Mouse (Mus musculus) CH12.LX (cell line): ENCODE data around the gene Myo1h. TPM values are rescaled to one million over a fixed set of nuclear protein-coding genes. Genes with fewer than 3 reads are reported as not detected.

Source experiments
- DNase-seq: peaks from one replicate; pipeline ENCODE4 v3.0.0-alpha.2; 2013; ENCODE audit errors: extremely low read depth
- H3K27ac ChIP-seq: 2 replicates; pipeline ENCODE4 v1.5.1; 2012; ENCODE audit warnings: low read depth, mild to moderate bottlenecking, control low read depth, moderate library complexity; ENCODE audit not compliant: insufficient read depth
- H3K27me3 ChIP-seq: replicated peaks from 2 replicates; pipeline ENCODE3; 2012; ENCODE audit warnings: inconsistent platforms
- H3K36me3 ChIP-seq, 2 experiments: replicated peaks in 1 of 2; 2 replicates each; pipeline versions ENCODE3 to v1.6.1; 2012; ENCODE audit warnings: inconsistent platforms in 1 of 2, low read length in 1 of 2, mild to moderate bottlenecking in 1 of 2, mixed read lengths in 1 of 2, moderate library complexity in 1 of 2; ENCODE audit not compliant: control insufficient read depth in 1 of 2, insufficient read depth in 1 of 2
- H3K4me1 ChIP-seq, 2 experiments: 2 replicates each; pipeline ENCODE4 v1.6.1; 2012; ENCODE audit warnings: inconsistent platforms in 1 of 2, moderate library complexity in 1 of 2; ENCODE audit not compliant: insufficient read depth in 2 of 2, control insufficient read depth in 1 of 2
- H3K4me2 ChIP-seq: 2 replicates; pipeline ENCODE4 v1.6.1; 2012; ENCODE audit warnings: low read depth, mild to moderate bottlenecking, control low read depth; ENCODE audit not compliant: poor library complexity, insufficient read depth, severe bottlenecking
- H3K4me3 ChIP-seq, 3 experiments: fragments of 150-350 bp in 1 of 3; sonication (generic) in 1 of 3; replicated peaks in 1 of 3; 2 replicates each; pipeline versions ENCODE3 to v1.5.1; 2011 to 2012; ENCODE audit warnings: low read depth in 2 of 3, low read length in 2 of 3, mild to moderate bottlenecking in 2 of 3, moderate library complexity in 2 of 3, control low read depth in 1 of 3, improper control_type of control experiment in 1 of 3, inconsistent platforms in 1 of 3, mixed read lengths in 1 of 3; ENCODE audit not compliant: poor library complexity in 1 of 3
- H3K79me2 ChIP-seq: replicated peaks from 2 replicates; pipeline ENCODE4 v1.6.1; 2012; ENCODE audit warnings: mild to moderate bottlenecking, moderate library complexity; ENCODE audit not compliant: control insufficient read depth, poor library complexity, insufficient read depth, severe bottlenecking; ENCODE audit errors: extremely low read depth
- H3K9ac ChIP-seq: 2 replicates; pipeline ENCODE4 v1.6.1; 2012; ENCODE audit warnings: low read depth, mild to moderate bottlenecking, control low read depth, moderate library complexity; ENCODE audit not compliant: insufficient read depth
- H3K9me3 ChIP-seq: replicated peaks from 2 replicates; pipeline ENCODE3; 2012; ENCODE audit warnings: low read length, inconsistent platforms, mixed read lengths
- BHLHE40 ChIP-seq: IDR thresholded peaks from 2 replicates; pipeline ENCODE4 v1.6.1; 2011; ENCODE audit warnings: mild to moderate bottlenecking, low read depth, low read length, improper control_type of control experiment
- CHD1 ChIP-seq: IDR thresholded peaks from 2 replicates; pipeline ENCODE4 v1.6.1; 2012; ENCODE audit warnings: low read depth, low read length, improper control_type of control experiment, inconsistent platforms
- CHD2 ChIP-seq: IDR thresholded peaks from 2 replicates; pipeline ENCODE4 v1.6.1; 2011; ENCODE audit warnings: low read length, improper control_type of control experiment
- CTCF ChIP-seq, 2 experiments: IDR thresholded peaks in 1 of 2; conservative IDR thresholded peaks in 1 of 2; 2 replicates each; pipeline ENCODE4 v1.5.1; 2011 to 2012; ENCODE audit warnings: low read depth in 2 of 2, low read length in 2 of 2, improper control_type of control experiment in 1 of 2, inconsistent platforms in 1 of 2, mild to moderate bottlenecking in 1 of 2, moderate library complexity in 1 of 2
- E2F4 ChIP-seq: IDR thresholded peaks from 2 replicates; pipeline ENCODE4 v1.6.1; 2011; ENCODE audit warnings: low read depth, low read length, improper control_type of control experiment; ENCODE audit not compliant: insufficient replicate concordance
- ELF1 ChIP-seq: IDR thresholded peaks from 2 replicates; pipeline ENCODE4 v1.6.1; 2014; ENCODE audit warnings: low read depth, mild to moderate bottlenecking, inconsistent platforms, low read length, improper control_type of control experiment
- EP300 ChIP-seq: IDR thresholded peaks from 2 replicates; pipeline ENCODE4 v1.6.1; 2011; ENCODE audit warnings: low read length, improper control_type of control experiment
- GABPA ChIP-seq: IDR thresholded peaks from 2 replicates; pipeline ENCODE4 v1.6.1; 2012; ENCODE audit warnings: low read depth, low read length, improper control_type of control experiment, inconsistent platforms; ENCODE audit not compliant: insufficient replicate concordance
- IRF4 ChIP-seq: IDR thresholded peaks from 2 replicates; pipeline ENCODE4 v1.6.1; 2014; ENCODE audit warnings: low read depth, mild to moderate bottlenecking, inconsistent platforms, low read length, improper control_type of control experiment
- JUND ChIP-seq: conservative IDR thresholded peaks from 2 replicates; pipeline ENCODE4 v1.6.1; 2011; ENCODE audit warnings: low read depth, low read length, improper control_type of control experiment
- KAT2A ChIP-seq: IDR thresholded peaks from 2 replicates; pipeline ENCODE4 v1.6.1; 2012; ENCODE audit warnings: low read length, improper control_type of control experiment, inconsistent platforms; ENCODE audit not compliant: insufficient replicate concordance
- MAFK ChIP-seq: IDR thresholded peaks from 2 replicates; pipeline ENCODE4 v1.6.1; 2011; ENCODE audit warnings: low read length, improper control_type of control experiment; ENCODE audit not compliant: insufficient replicate concordance
- MAX ChIP-seq: IDR thresholded peaks from 2 replicates; pipeline ENCODE4 v1.6.1; 2011; ENCODE audit warnings: low read length, improper control_type of control experiment
- MEF2A ChIP-seq: IDR thresholded peaks from 2 replicates; pipeline ENCODE4 v1.6.1; 2014; ENCODE audit warnings: low read depth, mild to moderate bottlenecking, inconsistent platforms, low read length, improper control_type of control experiment, borderline replicate concordance
- MXI1 ChIP-seq: IDR thresholded peaks from 2 replicates; pipeline ENCODE4 v1.6.1; 2011; ENCODE audit warnings: mild to moderate bottlenecking, low read depth, low read length, improper control_type of control experiment
- MYC ChIP-seq: IDR thresholded peaks from 2 replicates; pipeline ENCODE4 v1.6.1; 2011; ENCODE audit warnings: low read depth, mild to moderate bottlenecking, improper control_type of control experiment, low read length
- PAX5 ChIP-seq: IDR thresholded peaks from 2 replicates; pipeline ENCODE4 v1.6.1; 2012; ENCODE audit warnings: low read length, inconsistent platforms, mixed read lengths
- RCOR1 ChIP-seq: conservative IDR thresholded peaks from 2 replicates; pipeline ENCODE4 v1.6.1; 2012; ENCODE audit warnings: low read depth, mild to moderate bottlenecking, inconsistent platforms, low read length, improper control_type of control experiment
- SIN3A ChIP-seq: IDR thresholded peaks from 2 replicates; pipeline ENCODE4 v1.6.1; 2012; ENCODE audit warnings: low read length, improper control_type of control experiment, inconsistent platforms
- TBP ChIP-seq: conservative IDR thresholded peaks from 2 replicates; pipeline ENCODE4 v1.6.1; 2011; ENCODE audit warnings: low read depth, low read length, improper control_type of control experiment
- TCF12 ChIP-seq: IDR thresholded peaks from 2 replicates; pipeline ENCODE4 v1.6.1; 2014; ENCODE audit warnings: low read depth, mild to moderate bottlenecking, inconsistent platforms, low read length, improper control_type of control experiment
- UBTF ChIP-seq: IDR thresholded peaks from 2 replicates; pipeline ENCODE4 v1.6.1; 2012; ENCODE audit warnings: low read depth, mild to moderate bottlenecking, inconsistent platforms, low read length, improper control_type of control experiment, moderate library complexity
- USF1 ChIP-seq: IDR thresholded peaks from 2 replicates; pipeline ENCODE4 v1.6.1; 2014; ENCODE audit warnings: low read depth, mild to moderate bottlenecking, inconsistent platforms, low read length, improper control_type of control experiment
- USF2 ChIP-seq: conservative IDR thresholded peaks from 2 replicates; pipeline ENCODE4 v1.6.1; 2011; ENCODE audit warnings: low read depth, low read length, improper control_type of control experiment
- ZC3H11A ChIP-seq: IDR thresholded peaks from 2 replicates; pipeline ENCODE4 v1.6.1; 2012; ENCODE audit warnings: low read depth, mild to moderate bottlenecking, inconsistent platforms, low read length, improper control_type of control experiment
- ZNF384 ChIP-seq: IDR thresholded peaks from 2 replicates; pipeline ENCODE4 v1.6.1; 2012; ENCODE audit warnings: low read depth, low read length, improper control_type of control experiment, inconsistent platforms
- dilution Hi-C: fragments of 300-500 bp; cut with MboI; formaldehyde crosslinking; loops from 2 replicates; pipeline ENCODE4 v1.14.3; 2020; ENCODE audit warnings: low sequenced_read_pairs; ENCODE audit not compliant: extremely low pct_unique_long_range_greater_than_20kb, extremely low pct_ligation_motif_present
- in situ Hi-C: fragments of 300-500 bp; cut with MboI; formaldehyde crosslinking; loops from 3 replicates; pipeline ENCODE4 v1.14.3; 2019; ENCODE audit warnings: low sequenced_read_pairs, low pct_ligation_motif_present, low pct_unique_long_range_greater_than_20kb, mixed read lengths
- polyA plus RNA-seq: library from polyadenylated mRNA; unstranded; fragments of >175 nt; gene quantifications from 2 replicates; pipeline ENCODE4 v1.2.1, GENCODE M21; 2012; ENCODE audit warnings: low read depth; ENCODE audit not compliant: insufficient read length
- total RNA-seq, 2 experiments: library from RNA; depleted of rRNA; stranded (reverse); fragments of 300-350 nt in 1 of 2; fragments of >200 nt in 1 of 2; gene quantifications; 2 replicates each; pipeline ENCODE4 v1.2.3; 2012 to 2014

Myo1h gene
- total and polyA plus RNA-seq, 3 experiments, result 1.1 to 4.4 (median 1.8) TPM

- TF ChIP-seq UBTF, result no peak
- no peak for TF ChIP-seq TCF12
- no peak for TF ChIP-seq PAX5
- no peak for TF ChIP-seq KAT2A
- TF ChIP-seq ELF1, result no peak
- TF ChIP-seq JUND, result no peak
- no peak for TF ChIP-seq MEF2A
- TF ChIP-seq USF2, result no peak
- no peak for TF ChIP-seq EP300
- TF ChIP-seq RCOR1, result no peak
- TF ChIP-seq ZNF384, result no peak
- TF ChIP-seq TBP, result no peak
- TF ChIP-seq MAX, result no peak
- no peak for TF ChIP-seq CHD1
- in situ Hi-C loops, result no loop called here
- H3K9ac ChIP-seq, result no peak overlapping the region
- H3K27ac ChIP-seq, result no peak overlapping the region
- no peaks in the 10 kb centered on the region for H3K9me3 ChIP-seq
- no peak for DNase-seq
- H3K4me3 ChIP-seq, result no peak overlapping the region
- H3K79me2 ChIP-seq, result peaks cover 19% of the 10 kb centered on the region
- no peaks in the 10 kb centered on the region for H3K27me3 ChIP-seq
- dilution Hi-C loops, result no loop called here
- peaks cover 16 to 46% of the 10 kb centered on the region in 2 experiments for H3K36me3 ChIP-seq
- H3K4me1 ChIP-seq, result peaks cover 4 to 32% of the 10 kb centered on the region in 2 experiments
- H3K4me2 ChIP-seq, result no peak overlapping the region
Observed at GRCm38 (mm10) chr5:114378177-114378920, 89.4 kb downstream of the Myo1h start.

- Histone ChIP-seq H3K9ac (no peak overlapping the region), H3K79me2 (peaks cover 22% of the 10 kb centered on the region)
- dilution Hi-C loops, result no loop called here
- TF ChIP-seq ZNF384, result no peak
- no peak for TF ChIP-seq BHLHE40
- TF ChIP-seq E2F4, result no peak
- TF ChIP-seq MXI1, result no peak
- no peak for TF ChIP-seq CHD2
- no peak for TF ChIP-seq CTCF (conservative IDR thresholded peaks at IDR 0.05 in 1 of 2, IDR thresholded peaks at IDR 0.05 in 1 of 2; ENCODE audit: low read depth in 2 of 2, low read length in 2 of 2)
- TF ChIP-seq MAFK, result no peak
- TF ChIP-seq USF2, result no peak
- TF ChIP-seq EP300, result no peak
- TF ChIP-seq JUND, result no peak
- TF ChIP-seq SIN3A, result no peak
- TF ChIP-seq ELF1, result no peak
- no peak for TF ChIP-seq MYC
- no peak for TF ChIP-seq ZC3H11A
- TF ChIP-seq CHD1, result no peak
- no peak for TF ChIP-seq IRF4
- TF ChIP-seq GABPA, result no peak
- TF ChIP-seq TBP, result no peak
- TF ChIP-seq USF1, result no peak
- TF ChIP-seq, all 38 proteins: peak for 0
- no peak overlapping the region for H3K4me2 ChIP-seq
- no peaks in the 10 kb centered on the region for H3K9me3 ChIP-seq
- H3K27me3 ChIP-seq, result no peaks in the 10 kb centered on the region
- no peak for DNase-seq
- peaks cover 10 to 45% of the 10 kb centered on the region in 2 experiments for H3K36me3 ChIP-seq
- H3K4me3 ChIP-seq, result no peak overlapping the region
- in situ Hi-C loops, result no loop called here
- peaks cover 4 to 32% of the 10 kb centered on the region in 2 experiments for H3K4me1 ChIP-seq
- H3K27ac ChIP-seq, result no peak overlapping the region
Observed at GRCm38 (mm10) chr5:114378936-114379335, 90.0 kb downstream of the Myo1h start.
